Mouse (Mus musculus): ENCODE data around the gene Dchs1. TPM values are rescaled to one million over a fixed set of nuclear protein-coding genes. Genes with fewer than 3 reads are reported as not detected.

Dchs1 gene
- polyA plus RNA-seq, 1 experiment from 2014 or later = 3.1 TPM

DNA sequence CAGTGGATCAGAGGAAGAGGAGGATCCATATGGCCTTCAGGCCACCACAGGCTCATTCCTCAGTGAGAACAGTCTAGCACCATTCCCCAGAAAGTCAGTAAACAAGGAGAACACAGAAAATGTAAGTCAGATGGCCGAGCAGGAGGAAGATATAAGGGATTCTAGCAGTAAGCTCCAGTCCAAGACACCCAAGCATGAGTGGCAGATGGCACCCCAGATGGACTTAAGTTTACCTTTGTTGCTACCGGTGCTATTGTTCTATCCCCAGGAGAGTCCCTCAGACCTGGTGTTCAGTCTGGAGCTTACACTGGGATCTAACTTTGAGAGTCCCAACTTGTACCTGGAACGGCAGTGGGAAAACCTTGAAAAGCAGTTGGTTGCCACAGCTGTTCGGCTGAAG is 83.6 kb downstream of the Dchs1 start:
- ATAC-seq (replicated peaks; ENCODE audit: extremely low read depth, insufficient read depth, low FRiP score) = no peak
- H3K27ac ChIP-seq (ENCODE audit: low read length) = no peak overlapping the region
- H3K4me2 ChIP-seq (ENCODE audit: low read depth, low read length) = no peak overlapping the region
- H3K27me3 ChIP-seq (ENCODE audit: control insufficient read depth, insufficient read depth, low read length) = no peaks in the 10 kb centered on the region
- H3K4me3 ChIP-seq (ENCODE audit: low read length) = no peak overlapping the region
- 85% methylated on average over 4 of the region's 4 CpGs for WGBS
- no peaks in the 10 kb centered on the region for H3K36me3 ChIP-seq (ENCODE audit: control insufficient read depth, insufficient read depth)
- H3K9me3 ChIP-seq (replicated peaks; ENCODE audit: control insufficient read depth, low read length) = no peaks in the 10 kb centered on the region
- H3K9ac ChIP-seq (ENCODE audit: low read length) = no peak overlapping the region
- H3K4me1 ChIP-seq (ENCODE audit: control insufficient read depth, insufficient read depth, low read length) = no peaks in the 10 kb centered on the region

DNA sequence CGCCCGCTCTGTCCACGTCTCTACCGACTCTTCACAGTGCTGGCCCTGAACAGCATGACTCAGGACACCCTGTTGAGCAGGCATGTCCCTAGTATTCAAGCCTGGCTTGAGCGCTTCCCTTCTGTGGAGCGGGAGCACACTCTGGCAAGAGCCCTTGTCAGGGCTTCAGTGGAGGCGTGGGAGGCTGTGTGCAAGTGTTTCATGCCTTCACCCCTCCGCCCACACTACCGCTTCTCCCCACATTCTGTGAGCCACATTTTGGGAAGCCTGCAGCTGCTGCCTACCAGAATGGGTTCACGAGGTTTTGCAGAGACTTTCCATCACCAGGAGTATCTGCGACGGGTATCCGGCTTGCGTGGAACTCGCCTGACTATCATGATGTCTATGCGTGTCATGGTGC is 84.3 kb downstream of the Dchs1 start:
- Histone ChIP-seq H3K36me3 (ENCODE audit: control insufficient read depth, insufficient read depth) (no peaks in the 10 kb centered on the region), H3K27me3 (ENCODE audit: control insufficient read depth, insufficient read depth, low read length) (no peaks in the 10 kb centered on the region), H3K4me2 (ENCODE audit: low read depth, low read length) (no peak overlapping the region), H3K4me1 (ENCODE audit: control insufficient read depth, insufficient read depth, low read length) (no peaks in the 10 kb centered on the region), H3K27ac (ENCODE audit: low read length) (no peak overlapping the region), H3K9me3 (replicated peaks; ENCODE audit: control insufficient read depth, low read length) (no peaks in the 10 kb centered on the region), H3K9ac (ENCODE audit: low read length) (no peak overlapping the region), H3K4me3 (ENCODE audit: low read length) (no peak overlapping the region)
- no peak for ATAC-seq (replicated peaks; ENCODE audit: extremely low read depth, insufficient read depth, low FRiP score)
- 77% methylated on average over 16 of the region's 16 CpGs for WGBS

Other genes starting within 250 kb of the Dchs1 start
- 61.7 and 65.0 TPM in 2 replicates for gene Smpd1, start 233.3 kb downstream of the Dchs1 start, polyA plus RNA-seq (2015; fragmentation: Nextera tagmentation; extraction: Ambion mirVana)
- gene Apbb1, start 206.0 kb downstream of the Dchs1 start, polyA plus RNA-seq (2015; fragmentation: Nextera tagmentation; extraction: Ambion mirVana) = 44.5 and 49.5 TPM in 2 replicates
- gene Hpx, start 187.5 kb downstream of the Dchs1 start, polyA plus RNA-seq (2015; fragmentation: Nextera tagmentation; extraction: Ambion mirVana) = 0.25 and 0.91 TPM in 2 replicates
- 32.9 and 35.7 TPM in 2 replicates for gene Trim3, start 154.1 kb downstream of the Dchs1 start, polyA plus RNA-seq (2015; fragmentation: Nextera tagmentation; extraction: Ambion mirVana)
- gene Timm10b, start 147.6 kb downstream of the Dchs1 start, polyA plus RNA-seq (2015; fragmentation: Nextera tagmentation; extraction: Ambion mirVana) = 147 and 158 TPM in 2 replicates
- 46.5 and 46.6 TPM in 2 replicates for gene Arfip2, start 147.2 kb downstream of the Dchs1 start, polyA plus RNA-seq (2015; fragmentation: Nextera tagmentation; extraction: Ambion mirVana)
- gene Gm45799, start 147.1 kb downstream of the Dchs1 start, polyA plus RNA-seq (2015; fragmentation: Nextera tagmentation; extraction: Ambion mirVana) = 30.8 and 36.5 TPM in 2 replicates
- gene Dnhd1, start 136.8 kb downstream of the Dchs1 start, polyA plus RNA-seq (2015; fragmentation: Nextera tagmentation; extraction: Ambion mirVana) = 0.38 and 0.49 TPM in 2 replicates
- 403 and 415 TPM in 2 replicates for gene Ilk, start 51.1 kb downstream of the Dchs1 start, polyA plus RNA-seq (2015; fragmentation: Nextera tagmentation; extraction: Ambion mirVana)
- 21.7 and 22.2 TPM in 2 replicates for gene Rrp8, start 50.3 kb downstream of the Dchs1 start, polyA plus RNA-seq (2015; fragmentation: Nextera tagmentation; extraction: Ambion mirVana)
- 89.0 and 94.2 TPM in 2 replicates for gene Taf10, start 43.3 kb downstream of the Dchs1 start, polyA plus RNA-seq (2015; fragmentation: Nextera tagmentation; extraction: Ambion mirVana)
- 74.6 and 77.5 TPM in 2 replicates for gene Tpp1, start 35.4 kb downstream of the Dchs1 start, polyA plus RNA-seq (2015; fragmentation: Nextera tagmentation; extraction: Ambion mirVana)
- gene Mrpl17, start 23.4 kb upstream of the Dchs1 start, polyA plus RNA-seq (2015; fragmentation: Nextera tagmentation; extraction: Ambion mirVana) = 210 and 235 TPM in 2 replicates
- 0.97 and 1.1 TPM in 2 replicates for gene Gm4070, start 166.3 kb upstream of the Dchs1 start, polyA plus RNA-seq (2015; fragmentation: Nextera tagmentation; extraction: Ambion mirVana)

Data from heart, embryonic 16.5 days (tissue).